Mouse (Mus musculus) R1 (cell line): ENCODE results near the gene C8a.

Source experiments
- DNase-seq: peaks from one replicate; pipeline ENCODE4 v3.0.0-alpha.2; 2018; ENCODE audit warnings: low read depth, low spot score

C8a gene

GRCm38 (mm10) chr4:104769602-104770001, 106.6 kb downstream of the C8a start:
- no peak for DNase-seq

DNA sequence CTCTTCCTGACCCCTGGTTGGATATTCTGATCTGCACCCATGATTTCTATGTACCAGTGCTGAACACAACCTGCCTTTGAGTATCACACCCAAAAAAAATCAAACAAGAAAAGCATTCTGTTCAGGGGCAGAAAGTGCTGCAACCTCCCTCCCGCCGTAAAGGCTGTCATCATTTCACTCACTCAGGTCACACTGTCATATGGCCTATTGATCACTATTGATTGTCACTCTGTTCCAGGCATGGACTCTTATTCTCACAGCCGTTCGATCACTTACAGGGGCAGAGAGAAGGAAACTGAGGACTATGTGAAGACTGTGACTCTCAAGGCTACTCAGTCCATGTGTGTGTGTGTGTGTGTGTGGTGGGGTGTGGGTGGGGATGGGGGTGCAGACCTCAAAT, 108.0 kb downstream of the C8a start:
- DNase-seq = no peak

DNA sequence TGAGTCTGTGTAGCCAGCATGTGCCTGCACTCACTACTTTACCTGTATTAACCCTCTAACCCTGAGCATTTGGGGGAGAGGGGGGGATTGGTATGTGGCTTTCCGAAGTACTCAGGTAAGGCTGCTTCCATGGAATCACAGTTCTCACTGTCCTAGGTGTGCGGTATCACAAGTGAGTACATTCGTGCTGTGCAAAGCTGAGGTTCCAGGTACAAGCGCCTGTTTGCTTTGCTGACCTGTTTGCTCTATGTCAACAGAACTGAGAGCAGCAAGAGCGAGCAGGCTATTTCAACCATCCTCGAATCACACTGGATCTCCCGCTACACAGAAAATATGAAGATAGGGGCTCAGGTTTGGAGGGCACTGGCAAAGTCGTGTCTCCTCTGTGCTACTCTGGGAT, 110.1 kb downstream of the C8a start, which contains the start of gene C8b:
Gene C8b (plus strand): TSS at position 253 of the 400 bp plus-strand sequence.
- DNase-seq = no peak
